Mouse (Mus musculus) heart, embryonic 16.5 days (tissue): ENCODE data around the gene Ankrd10. TPM values are rescaled to one million over a fixed set of nuclear protein-coding genes. Genes with fewer than 3 reads are reported as not detected.
A peak's percentile ranks its signal among the peaks of the same experiment; 100 is the strongest.

Source experiments
- ATAC-seq: fragments of 200-750 bp; cut with Nextera tagmentation; replicated peaks from 2 replicates; pipeline ENCODE4 v1.8.0; 2017; ENCODE audit warnings: moderate number of reproducible peaks; ENCODE audit not compliant: insufficient read depth, low FRiP score; ENCODE audit errors: extremely low read depth
- H3K27ac ChIP-seq: fragments of 300-500 bp; sonication (generic); 2 replicates; pipeline ENCODE4 v1.5.1; 2014; ENCODE audit warnings: mild to moderate bottlenecking, low read length, control low read depth, moderate library complexity
- H3K27me3 ChIP-seq: fragments of 300-500 bp; sonication (generic); 2 replicates; pipeline ENCODE4 v1.6.1; 2014; ENCODE audit warnings: low read length, mixed read lengths; ENCODE audit not compliant: control insufficient read depth, insufficient read depth
- H3K36me3 ChIP-seq: fragments of 300-500 bp; sonication (generic); 2 replicates; pipeline ENCODE4 v1.6.1; 2014; ENCODE audit not compliant: control insufficient read depth, insufficient read depth
- H3K4me1 ChIP-seq: fragments of 300-500 bp; sonication (generic); 2 replicates; pipeline ENCODE4 v1.6.1; 2014; ENCODE audit warnings: low read length, mixed read lengths; ENCODE audit not compliant: control insufficient read depth, insufficient read depth
- H3K4me2 ChIP-seq: fragments of 300-500 bp; sonication (generic); 2 replicates; pipeline ENCODE4 v1.6.1; 2014; ENCODE audit warnings: low read depth, mild to moderate bottlenecking, control low read depth, low read length
- H3K4me3 ChIP-seq: fragments of 300-500 bp; sonication (generic); 2 replicates; pipeline ENCODE4 v1.5.1; 2014; ENCODE audit warnings: mild to moderate bottlenecking, control low read depth, low read length
- H3K9ac ChIP-seq: fragments of 300-500 bp; sonication (generic); 2 replicates; pipeline ENCODE4 v1.6.1; 2014; ENCODE audit warnings: low read length, control low read depth
- H3K9me3 ChIP-seq: fragments of 300-500 bp; sonication (generic); replicated peaks from 2 replicates; pipeline ENCODE4 v1.6.1; 2016; ENCODE audit warnings: low read length; ENCODE audit not compliant: control insufficient read depth
- WGBS: fragments of 180-500 bp; shearing (Covaris S2); extraction: QIAGEN DNeasy Blood & Tissue Kit; methylation state at CpG from one replicate; pipeline ENCODE4 v1.1.7; 2014; 5-methylcytosine and 5-hydroxymethylcytosine counted together
- polyA plus RNA-seq: library from polyadenylated mRNA; unstranded; fragments of >200 nt; fragmentation: Nextera tagmentation; extraction: Ambion mirVana; gene quantifications from 2 replicates; pipeline ENCODE4 v1.2.1, GENCODE M21; 2015

The Ankrd10 gene
- polyA plus RNA-seq, 1 experiment from 2014 or later = 72.3 TPM

DNA sequence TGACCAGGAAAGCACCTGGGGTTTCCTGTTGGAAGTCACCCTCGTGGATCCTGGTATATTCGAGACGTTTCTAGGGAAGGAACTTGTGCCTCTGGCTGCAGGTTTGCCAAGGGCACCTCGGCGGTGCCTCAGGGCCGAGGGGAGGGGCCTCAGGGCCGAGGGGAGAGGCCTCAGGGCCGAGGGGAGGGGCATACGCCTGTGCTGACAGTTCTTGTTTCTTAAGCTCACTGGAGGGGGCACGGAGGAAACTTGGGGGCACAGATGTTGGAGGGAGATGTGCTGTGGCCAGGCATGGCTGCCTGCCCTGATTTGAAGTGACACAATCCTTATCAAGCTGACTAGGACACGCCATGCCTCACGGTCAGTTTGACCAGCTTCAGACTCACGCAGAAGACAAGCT is 43.3 kb downstream of the Ankrd10 start:
- 0 out of 2 replicates have a peak, but pooled peaks have one; percentile 25 for ATAC-seq
- H3K9ac ChIP-seq = 0 out of 2 replicates have a peak overlapping the region, but pooled peaks have one; percentile 9
- H3K36me3 ChIP-seq = no peaks in the 10 kb centered on the region
- no peak overlapping the region for H3K4me3 ChIP-seq
- H3K27me3 ChIP-seq = no peaks in the 10 kb centered on the region
- no peaks in the 10 kb centered on the region for H3K9me3 ChIP-seq
- H3K27ac ChIP-seq = no peak overlapping the region
- H3K4me1 ChIP-seq = peaks cover 7% of the 10 kb centered on the region; the same call in 1 of the 2 replicates
- H3K4me2 ChIP-seq = no peak overlapping the region
- WGBS = 25% methylated on average over 13 of the region's 13 CpGs

DNA sequence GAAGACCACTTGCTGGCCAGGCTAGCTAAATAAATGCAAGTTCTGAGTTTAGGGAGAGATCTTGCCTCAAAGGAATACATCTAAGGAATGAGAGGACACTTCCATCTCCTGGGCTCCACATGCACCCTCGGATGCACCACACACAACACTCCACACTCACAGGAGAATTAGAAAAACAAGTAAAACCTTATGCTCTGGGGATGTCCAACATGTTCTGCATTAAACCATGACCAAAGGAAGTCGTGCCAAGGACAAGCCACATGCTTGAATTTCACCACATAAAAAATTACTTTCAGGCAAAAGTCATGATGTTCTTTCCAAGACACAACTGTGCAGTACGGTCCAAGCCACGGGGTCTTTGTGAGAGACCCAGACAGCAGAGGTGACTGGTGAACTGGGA is 43.7 kb downstream of the Ankrd10 start:
- Histone ChIP-seq H3K36me3 (no peaks in the 10 kb centered on the region), H3K9ac (no peak overlapping the region), H3K4me1 (peaks cover 7% of the 10 kb centered on the region; the same call in 1 of the 2 replicates), H3K4me2 (no peak overlapping the region), H3K9me3 (no peaks in the 10 kb centered on the region), H3K4me3 (no peak overlapping the region), H3K27me3 (no peaks in the 10 kb centered on the region), H3K27ac (no peak overlapping the region)
- ATAC-seq = no peak
- 78% methylated on average over 4 of the region's 4 CpGs for WGBS

DNA sequence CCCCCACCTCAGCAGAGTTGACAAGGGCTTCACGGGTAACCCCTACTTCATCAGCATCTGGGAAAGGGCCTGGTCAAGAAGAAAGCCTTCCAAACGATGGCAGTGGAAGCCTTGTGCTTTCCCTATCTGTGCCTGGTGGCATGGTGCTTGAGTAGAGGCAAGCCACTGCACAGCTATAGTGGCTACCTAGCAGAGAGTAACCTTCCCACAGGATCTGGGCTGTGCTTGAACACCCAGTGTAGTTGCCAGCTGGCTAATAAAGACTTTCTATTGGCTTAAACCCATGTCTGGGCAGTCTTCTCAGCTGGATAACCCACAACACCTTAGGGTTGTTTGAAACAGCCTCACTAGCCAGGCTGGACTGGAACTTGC is 49.2 kb downstream of the Ankrd10 start:
- ATAC-seq = no peak
- no peak overlapping the region for H3K4me2 ChIP-seq
- no peaks in the 10 kb centered on the region for H3K27me3 ChIP-seq
- H3K27ac ChIP-seq = no peak overlapping the region
- WGBS = 63% methylated on average over 2 of the region's 2 CpGs
- H3K36me3 ChIP-seq = no peaks in the 10 kb centered on the region
- H3K4me3 ChIP-seq = no peak overlapping the region
- H3K4me1 ChIP-seq = no peaks in the 10 kb centered on the region
- peaks cover 3% of the 10 kb centered on the region for H3K9me3 ChIP-seq
- H3K9ac ChIP-seq = no peak overlapping the region

DNA sequence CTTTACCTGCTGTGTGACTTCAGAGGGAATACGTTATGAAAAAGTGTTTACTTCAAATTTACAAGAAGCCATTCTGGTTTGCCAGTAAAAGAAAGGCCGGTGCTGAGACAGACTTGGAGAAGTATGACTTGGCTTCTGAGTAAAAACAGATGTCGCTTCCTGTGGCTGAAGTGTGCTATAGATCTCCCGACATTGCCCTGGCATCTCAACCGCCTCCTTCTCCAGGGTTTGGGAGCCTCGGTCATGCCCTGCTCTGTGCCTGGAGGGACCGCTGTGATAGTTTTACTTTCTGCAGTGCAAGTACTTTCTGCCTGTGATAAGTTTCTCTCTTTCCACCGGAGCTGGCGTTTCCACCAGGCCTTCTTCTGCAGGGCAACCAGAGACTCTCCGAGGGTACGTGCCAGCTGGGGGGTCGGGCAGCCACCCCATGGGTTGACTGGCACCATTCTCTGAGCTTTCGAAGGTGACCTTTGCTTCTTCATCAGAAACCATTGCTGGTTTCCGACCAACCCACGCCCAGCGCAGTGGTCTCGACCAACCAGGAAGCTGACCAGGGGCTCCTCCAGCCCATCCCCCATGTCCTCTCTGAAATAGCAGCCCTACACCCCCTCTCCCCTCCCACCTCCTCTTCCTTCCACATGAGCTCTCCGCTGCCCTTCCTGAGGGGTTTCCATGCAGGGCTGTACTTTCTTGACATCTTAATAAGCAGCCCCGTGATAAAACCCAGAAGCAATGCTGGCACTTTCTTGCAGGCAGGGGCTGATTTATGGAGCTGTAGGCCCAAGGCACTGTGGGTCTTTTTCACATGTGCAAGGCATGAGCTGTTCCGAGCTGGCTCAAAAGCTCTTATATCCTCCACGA is 49.8 kb downstream of the Ankrd10 start:
- Histone ChIP-seq H3K4me3 (no peak overlapping the region), H3K4me1 (no peaks in the 10 kb centered on the region), H3K27me3 (no peaks in the 10 kb centered on the region), H3K36me3 (no peaks in the 10 kb centered on the region), H3K9ac (no peak overlapping the region), H3K9me3 (peaks cover 3% of the 10 kb centered on the region), H3K27ac (0 out of 2 replicates have a peak overlapping the region, but pooled peaks have one; percentile 41), H3K4me2 (no peak overlapping the region)
- WGBS = 66% methylated on average over 21 of the region's 21 CpGs
- ATAC-seq = no peak

DNA sequence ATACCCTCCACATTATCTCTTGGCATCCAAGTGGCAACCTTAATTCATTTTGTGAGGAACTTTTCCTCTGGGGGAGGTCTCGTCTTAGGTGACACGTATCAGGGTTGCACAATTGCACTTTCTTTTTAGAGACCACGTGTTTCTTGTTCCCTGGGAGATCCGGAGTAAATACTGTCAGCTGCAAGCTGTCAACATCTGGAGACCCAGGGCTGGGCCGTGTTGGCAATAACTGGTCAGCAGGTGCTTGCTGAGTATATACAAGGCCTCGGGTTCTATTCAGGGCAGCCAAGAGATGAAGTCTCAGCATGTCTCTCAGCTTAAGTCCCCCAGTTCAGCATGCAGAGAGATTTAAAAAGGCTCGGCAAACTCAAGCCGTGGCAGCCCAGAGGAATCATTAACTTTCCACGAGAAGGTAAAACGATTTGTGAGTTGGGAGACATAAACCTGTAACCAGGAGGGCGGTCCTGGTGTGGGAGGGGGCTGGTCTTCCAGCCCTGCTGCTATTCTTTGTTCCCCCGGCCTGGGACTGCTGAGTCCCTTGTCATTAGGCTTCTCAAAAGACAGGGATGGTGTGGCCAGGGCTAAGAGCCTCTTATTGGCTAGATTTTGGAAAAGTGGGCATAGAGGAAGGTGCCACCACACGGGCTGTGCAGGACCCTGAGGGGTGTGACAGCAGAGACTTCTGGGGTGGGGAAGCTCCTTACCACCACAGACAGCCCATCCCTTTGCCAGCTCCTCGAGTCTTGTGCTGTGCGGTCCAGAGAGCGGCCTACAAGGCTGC is 59.8 kb downstream of the Ankrd10 start:
- no peaks in the 10 kb centered on the region for H3K36me3 ChIP-seq
- 62% methylated on average over 16 of the region's 16 CpGs for WGBS
- no peak overlapping the region for H3K27ac ChIP-seq
- H3K27me3 ChIP-seq = no peaks in the 10 kb centered on the region
- ATAC-seq = peak; percentile 35; the same call in 1 of the 2 replicates
- no peak overlapping the region for H3K4me2 ChIP-seq
- no peak overlapping the region for H3K4me3 ChIP-seq
- H3K9me3 ChIP-seq = no peaks in the 10 kb centered on the region
- H3K9ac ChIP-seq = no peak overlapping the region
- no peaks in the 10 kb centered on the region; the same call in 1 of the 2 replicates for H3K4me1 ChIP-seq

DNA sequence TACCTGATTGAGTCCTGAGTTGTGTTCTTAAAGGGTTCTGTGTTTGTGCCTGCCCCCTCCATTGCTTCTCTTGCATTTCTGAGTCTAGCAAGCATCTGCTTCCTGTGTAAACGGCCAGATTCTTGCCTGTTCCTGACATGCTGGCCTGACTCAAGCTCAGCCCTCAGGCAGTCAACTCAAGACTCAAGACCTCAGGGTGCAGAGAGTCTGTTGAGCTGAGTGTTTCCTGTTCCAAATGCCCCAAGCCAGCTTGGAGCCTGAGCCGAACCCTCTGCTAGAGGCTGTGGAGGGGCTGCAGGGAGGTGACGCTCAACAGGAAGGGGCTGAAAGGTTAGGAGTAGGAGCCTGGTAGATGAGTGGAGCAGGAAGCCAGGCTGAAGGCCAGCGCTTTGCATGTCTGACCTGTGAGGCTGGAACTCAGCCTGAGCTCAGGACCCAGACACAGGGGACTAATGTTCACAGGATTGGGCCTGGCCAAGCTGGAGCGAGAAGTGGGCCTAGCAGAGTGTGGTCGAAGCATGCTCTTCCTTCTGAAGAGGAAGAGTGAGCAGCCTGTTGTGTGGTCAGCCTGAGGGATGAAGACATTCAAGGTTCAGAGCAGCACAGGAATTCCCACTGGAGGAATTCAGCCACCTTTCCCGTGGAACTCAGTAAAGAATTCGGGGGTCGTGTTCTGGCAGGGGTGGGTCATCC is 60.5 kb downstream of the Ankrd10 start:
- Histone ChIP-seq H3K4me3 (no peak overlapping the region), H3K4me1 (no peaks in the 10 kb centered on the region; the same call in 1 of the 2 replicates), H3K9me3 (no peaks in the 10 kb centered on the region), H3K27me3 (no peaks in the 10 kb centered on the region), H3K9ac (no peak overlapping the region; the same call in 1 of the 2 replicates), H3K4me2 (no peak overlapping the region), H3K36me3 (no peaks in the 10 kb centered on the region), H3K27ac (no peak overlapping the region)
- ATAC-seq = peak; percentile 21; the same call in 1 of the 2 replicates
- WGBS = 58% methylated on average over 9 of the region's 9 CpGs

DNA sequence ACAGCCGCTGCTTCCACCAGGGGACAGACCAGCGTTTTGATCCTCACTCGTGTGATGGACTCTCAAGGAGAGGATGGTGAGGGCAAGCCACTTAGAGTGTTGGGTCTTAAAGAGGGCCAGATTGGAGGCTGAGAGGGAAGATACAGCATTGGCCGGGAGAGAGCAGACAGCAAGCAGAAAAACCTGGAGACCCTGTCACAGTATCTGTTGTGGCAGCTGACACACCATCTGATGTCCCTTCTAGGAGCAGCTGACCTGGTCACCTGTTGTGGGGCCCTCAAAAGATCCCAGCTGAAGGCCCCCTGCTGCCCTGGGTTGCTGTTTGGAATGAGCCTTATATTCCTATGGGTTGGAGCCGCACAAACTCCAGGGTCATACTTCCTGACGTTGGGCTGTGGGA is 63.1 kb downstream of the Ankrd10 start:
- Histone ChIP-seq H3K4me3 (no peak overlapping the region), H3K4me1 (no peaks in the 10 kb centered on the region; the same call in 1 of the 2 replicates), H3K9ac (no peak overlapping the region), H3K36me3 (0 out of 2 replicates have a peak, but pooled peaks cover 2% of the 10 kb centered on the region), H3K4me2 (no peak overlapping the region), H3K9me3 (no peaks in the 10 kb centered on the region), H3K27ac (no peak overlapping the region), H3K27me3 (no peaks in the 10 kb centered on the region)
- WGBS = 62% methylated on average over 6 of the region's 6 CpGs
- no peak for ATAC-seq

DNA sequence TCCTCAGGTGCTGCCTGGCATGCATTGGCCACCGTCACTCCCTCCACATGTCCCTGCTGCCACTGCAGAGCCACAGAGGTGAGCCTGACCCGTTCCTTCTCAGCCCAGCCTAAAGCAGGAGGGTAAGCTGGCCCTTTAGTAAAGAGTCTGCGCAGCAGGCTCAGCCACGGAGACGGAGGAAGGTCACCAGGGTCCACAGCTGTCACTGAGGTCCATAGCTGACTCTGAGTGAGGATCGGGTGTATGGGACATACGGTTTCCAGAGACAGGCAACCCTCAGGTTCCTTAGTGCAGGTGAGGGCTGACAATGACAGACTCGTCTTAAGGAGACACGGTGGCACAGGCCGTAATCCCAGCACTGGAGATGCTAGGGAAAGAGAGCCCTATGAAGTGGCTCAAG is 63.6 kb downstream of the Ankrd10 start:
- Histone ChIP-seq H3K4me3 (no peak overlapping the region), H3K4me2 (no peak overlapping the region), H3K9ac (no peak overlapping the region), H3K36me3 (0 out of 2 replicates have a peak, but pooled peaks cover 4% of the 10 kb centered on the region), H3K27me3 (no peaks in the 10 kb centered on the region), H3K4me1 (no peaks in the 10 kb centered on the region; the same call in 1 of the 2 replicates), H3K27ac (no peak overlapping the region), H3K9me3 (no peaks in the 10 kb centered on the region)
- no peak for ATAC-seq
- WGBS = 85% methylated on average over 10 of the region's 10 CpGs
